Mouse (Mus musculus): ENCODE measurements around the gene Tpst2. TPM values are rescaled to one million over a fixed set of nuclear protein-coding genes. Genes with fewer than 3 reads are reported as not detected.

The Tpst2 gene
- polyA plus RNA-seq (2016; fragmentation: Nextera tagmentation; extraction: Ambion mirVana) = 34.0 and 35.9 TPM in 2 replicates

DNA sequence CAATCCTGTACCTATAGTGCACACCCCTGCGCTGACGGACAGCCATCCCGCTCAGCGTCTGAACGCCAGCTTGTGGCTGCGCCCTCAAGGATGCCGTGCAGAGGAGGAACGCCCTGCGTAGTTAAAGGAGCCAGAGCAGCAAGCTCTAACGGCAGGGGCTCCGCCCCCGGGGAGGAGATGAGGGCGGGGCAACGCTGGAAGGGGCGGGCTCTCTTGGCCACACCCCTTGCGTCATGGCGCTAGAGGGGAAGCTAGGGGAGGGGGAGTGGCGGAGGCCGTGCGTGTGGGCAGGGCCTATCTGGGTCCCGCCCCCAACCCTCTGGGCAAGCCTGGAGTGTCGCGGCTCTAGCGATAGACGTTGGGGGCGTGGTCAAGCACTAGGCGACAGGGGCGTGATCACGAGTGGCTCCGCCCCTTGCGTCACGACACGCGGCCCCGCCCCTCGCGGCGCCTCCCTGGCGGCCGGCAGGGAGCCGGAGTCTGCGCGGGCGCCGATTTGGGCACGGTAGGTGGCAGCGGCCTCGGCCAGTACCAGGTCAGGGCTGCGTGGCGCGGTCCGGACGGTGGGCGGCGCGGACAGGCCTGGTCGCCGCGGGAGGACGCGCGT, at the start of gene Tpst2:
Tpst2 (plus strand) TSS at position 425 of the 607 bp plus-strand sequence.
- DNase-seq (ENCODE audit: low spot score) = peak; percentile 100
- Histone ChIP-seq H3K4me3 (peak within 1 kb of the TSS; percentile 71), H3K9me3 (no peaks in the 10 kb centered on the region), H3K27ac (replicated peaks) (peak within 1 kb of the TSS; percentile 88), H3K36me3 (replicated peaks) (no peaks in the 10 kb centered on the region), H3K4me1 (peaks cover 68% of the 10 kb centered on the region), H3K27me3 (replicated peaks; ENCODE audit: low read depth, poor library complexity, severe bottlenecking) (peaks cover 18% of the 10 kb centered on the region)
- under 1% methylated on average over 62 of the region's 62 CpGs for WGBS

GRCm38 (mm10) chr5:112227354-112227753, 49.1 kb upstream of the Tpst2 start:
- peaks cover 85% of the 10 kb centered on the region for H3K27me3 ChIP-seq (replicated peaks; ENCODE audit: low read depth, poor library complexity, severe bottlenecking)
- peak overlapping the region; percentile 69 for H3K4me3 ChIP-seq
- H3K27ac ChIP-seq (replicated peaks) = peak overlapping the region; percentile 91
- H3K4me1 ChIP-seq = peaks cover 54% of the 10 kb centered on the region
- no peak for DNase-seq (ENCODE audit: low spot score)
- H3K36me3 ChIP-seq (replicated peaks) = peaks cover 23% of the 10 kb centered on the region
- no peaks in the 10 kb centered on the region for H3K9me3 ChIP-seq
- 1% methylated on average over 30 of the region's 30 CpGs for WGBS

- no peak for DNase-seq (ENCODE audit: low spot score)
- peaks cover 85% of the 10 kb centered on the region for H3K27me3 ChIP-seq (replicated peaks; ENCODE audit: low read depth, poor library complexity, severe bottlenecking)
- WGBS = 2% methylated on average over 13 of the region's 13 CpGs
Measured at GRCm38 (mm10) chr5:112227898-112228239, 48.6 kb upstream of the Tpst2 start.

DNA sequence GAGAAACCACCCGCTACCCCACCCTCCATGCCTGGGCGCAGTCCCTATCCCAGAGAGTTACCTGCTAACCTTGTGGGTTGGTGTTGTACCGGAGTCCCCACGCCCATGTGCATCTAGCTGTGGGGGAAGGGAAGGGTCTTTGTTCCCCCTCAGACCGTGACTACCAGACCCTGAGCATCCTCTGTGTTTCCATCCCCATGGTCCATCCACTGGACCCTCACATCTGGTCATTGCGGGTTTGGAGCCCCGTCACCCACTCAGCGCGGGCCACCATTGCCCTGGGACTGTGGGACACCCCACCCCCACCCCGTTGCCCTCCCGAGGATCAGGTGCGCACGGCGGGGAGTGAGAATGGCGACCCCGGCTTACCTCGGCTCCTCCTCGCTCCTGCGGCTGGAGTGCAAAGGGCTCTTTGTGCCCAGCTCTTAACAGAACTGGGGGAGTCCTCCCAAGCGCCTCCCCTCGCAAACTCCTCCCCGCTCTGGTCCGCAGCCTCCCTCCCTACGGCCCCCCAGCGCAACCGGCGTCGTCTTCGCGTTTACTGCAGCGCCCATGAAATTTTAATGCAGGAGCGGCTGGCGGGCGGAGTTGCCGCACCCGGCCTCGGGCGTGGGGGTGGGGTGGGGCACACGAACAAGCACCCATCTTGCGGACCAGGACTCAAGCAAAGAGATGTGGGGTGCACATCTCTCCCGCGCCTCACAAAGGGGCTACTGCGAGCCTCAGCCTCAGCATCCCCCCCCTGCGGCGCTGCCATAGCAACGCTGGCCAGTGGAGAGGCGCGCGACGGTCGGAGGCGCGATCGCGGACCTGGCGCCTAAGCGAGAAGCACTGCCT, 48.0 kb upstream of the Tpst2 start:
- DNase-seq (ENCODE audit: low spot score) = peak; percentile 76
- H3K27me3 ChIP-seq (replicated peaks; ENCODE audit: low read depth, poor library complexity, severe bottlenecking) = peaks cover 82% of the 10 kb centered on the region
- peak overlapping the region; percentile 69 for H3K4me3 ChIP-seq
- H3K36me3 ChIP-seq (replicated peaks) = peaks cover 12% of the 10 kb centered on the region
- H3K9me3 ChIP-seq = no peaks in the 10 kb centered on the region
- whole genome bisulfite sequencing = under 1% methylated on average over 57 of the region's 57 CpGs
- peaks cover 45% of the 10 kb centered on the region for H3K4me1 ChIP-seq
- peak overlapping the region; percentile 91 for H3K27ac ChIP-seq (replicated peaks)

More at GRCm38 (mm10) chr5:112227898-112228239, 48.6 kb upstream of the Tpst2 start:
- Histone ChIP-seq H3K36me3 (replicated peaks) (peaks cover 18% of the 10 kb centered on the region), H3K4me1 (peaks cover 50% of the 10 kb centered on the region), H3K9me3 (no peaks in the 10 kb centered on the region), H3K27ac (replicated peaks) (peak overlapping the region; percentile 91), H3K4me3 (peak overlapping the region; percentile 69)

DNA sequence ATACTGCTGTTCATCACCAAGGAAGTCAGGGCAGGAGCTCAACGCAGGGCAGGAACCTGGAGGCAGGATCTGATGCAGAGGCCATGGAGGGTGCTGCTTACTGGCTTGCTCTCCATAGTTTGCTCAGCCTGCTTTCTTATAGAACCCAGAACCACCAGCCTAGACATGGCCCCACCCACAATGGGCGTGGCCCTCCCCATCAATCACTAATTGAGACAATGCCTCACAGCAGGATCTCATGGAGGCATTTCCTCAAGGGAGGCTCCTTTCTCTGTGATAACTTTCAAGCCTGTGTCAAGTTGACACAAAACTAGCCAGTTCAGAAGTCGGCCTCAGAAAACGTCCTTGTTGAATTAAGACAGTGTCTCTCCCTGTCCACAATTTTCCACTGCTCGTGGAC, 40.7 kb upstream of the Tpst2 start:
- Histone ChIP-seq H3K36me3 (replicated peaks) (no peaks in the 10 kb centered on the region), H3K4me3 (no peak overlapping the region), H3K27ac (replicated peaks) (peak overlapping the region; percentile 86; the same call in 1 of the 2 replicates), H3K9me3 (no peaks in the 10 kb centered on the region), H3K27me3 (replicated peaks; ENCODE audit: low read depth, poor library complexity, severe bottlenecking) (peaks cover 64% of the 10 kb centered on the region), H3K4me1 (peaks cover 41% of the 10 kb centered on the region)
- no peak for DNase-seq (ENCODE audit: low spot score)
- 70% methylated on average over 5 of the region's 5 CpGs for WGBS

DNA sequence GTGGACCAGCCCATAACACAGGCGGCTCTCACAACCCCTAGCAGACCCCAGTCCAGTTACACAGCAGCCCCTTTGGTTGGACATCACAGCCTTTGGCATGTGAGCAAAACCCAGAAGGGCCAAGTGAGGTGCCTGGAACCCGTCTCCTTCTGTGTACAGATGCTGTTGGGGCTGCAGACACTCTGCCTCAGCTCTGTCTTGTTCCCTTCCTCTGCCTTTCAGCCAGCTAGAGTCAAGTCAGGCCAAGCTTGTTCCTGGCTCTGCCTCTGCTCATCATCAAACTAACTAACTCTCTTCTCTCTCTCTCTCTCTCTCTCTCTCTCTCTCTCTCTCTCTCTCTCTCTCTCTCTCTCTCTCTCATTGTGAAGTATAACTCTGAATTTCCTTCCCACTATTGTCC, 39.9 kb upstream of the Tpst2 start:
- peaks cover 43% of the 10 kb centered on the region for H3K4me1 ChIP-seq
- peak overlapping the region; percentile 86 for H3K27ac ChIP-seq (replicated peaks)
- no peak for DNase-seq (ENCODE audit: low spot score)
- H3K27me3 ChIP-seq (replicated peaks; ENCODE audit: low read depth, poor library complexity, severe bottlenecking) = peaks cover 56% of the 10 kb centered on the region
- 55% methylated on average over 2 of the region's 2 CpGs for WGBS
- peak overlapping the region; percentile 34 for H3K4me3 ChIP-seq
- H3K36me3 ChIP-seq (replicated peaks) = no peaks in the 10 kb centered on the region
- H3K9me3 ChIP-seq = no peaks in the 10 kb centered on the region

DNA sequence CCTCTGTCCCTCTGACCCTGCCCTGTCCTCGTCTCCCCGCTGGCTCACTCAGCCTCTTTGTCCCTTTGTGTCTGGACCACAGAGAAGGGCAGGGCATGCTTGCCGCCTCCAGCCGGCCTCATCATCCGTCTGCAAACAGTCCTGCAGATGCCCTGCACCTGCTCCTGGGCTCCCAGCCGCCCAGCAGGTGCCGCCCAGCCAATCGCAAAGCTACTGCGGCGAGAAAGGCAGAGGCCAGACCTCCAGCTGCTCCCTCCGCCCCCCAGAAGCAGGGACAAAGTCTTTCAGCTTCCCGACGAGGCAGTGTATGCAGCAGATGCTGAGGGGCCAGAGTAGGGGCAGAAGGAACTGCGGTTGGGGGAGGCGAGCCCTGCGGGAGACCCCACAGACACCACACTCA, 39.1 kb upstream of the Tpst2 start:
- H3K27ac ChIP-seq (replicated peaks) = peak overlapping the region; percentile 86
- peak overlapping the region; percentile 34 for H3K4me3 ChIP-seq
- peak; percentile 78 for DNase-seq (ENCODE audit: low spot score)
- WGBS = 2% methylated on average over 16 of the region's 16 CpGs
- H3K27me3 ChIP-seq (replicated peaks; ENCODE audit: low read depth, poor library complexity, severe bottlenecking) = peaks cover 51% of the 10 kb centered on the region
- peaks cover 46% of the 10 kb centered on the region for H3K4me1 ChIP-seq
- no peaks in the 10 kb centered on the region for H3K9me3 ChIP-seq
- no peaks in the 10 kb centered on the region for H3K36me3 ChIP-seq (replicated peaks)

DNA sequence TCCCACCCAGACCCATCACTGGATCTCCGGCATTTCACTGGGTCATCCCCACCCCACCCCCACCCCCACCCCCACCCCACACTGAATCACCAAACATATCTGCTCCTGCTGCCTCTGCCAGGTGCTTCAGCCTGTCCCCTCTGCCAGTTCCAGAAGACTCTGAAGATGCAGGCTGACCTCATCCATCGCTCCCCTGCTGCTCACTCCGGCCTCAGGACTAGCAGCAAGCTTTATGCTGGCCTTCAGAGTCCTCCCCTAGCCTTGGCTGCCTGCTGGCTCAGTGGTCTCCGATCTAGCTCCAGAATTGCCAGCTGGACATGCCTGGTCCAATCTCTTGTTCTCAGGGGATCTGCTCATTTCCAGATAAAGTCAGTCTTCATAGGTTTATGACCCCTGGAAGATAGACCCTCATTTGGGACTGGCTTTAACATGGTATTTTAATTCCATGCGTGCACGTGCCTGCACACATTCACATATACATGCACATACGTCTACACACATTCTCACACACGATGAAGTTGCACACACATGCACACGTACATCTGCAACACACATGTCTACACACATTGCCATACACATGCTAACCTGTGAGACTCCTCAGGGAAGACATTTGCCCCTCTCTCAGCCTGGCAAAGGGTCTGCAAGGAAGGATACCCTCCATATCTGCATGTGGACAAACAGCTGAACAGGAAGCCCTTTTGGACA, 38.5 kb upstream of the Tpst2 start:
- Histone ChIP-seq H3K4me1 (peaks cover 50% of the 10 kb centered on the region), H3K27ac (replicated peaks) (peak overlapping the region; percentile 86), H3K4me3 (peak overlapping the region; percentile 34), H3K27me3 (replicated peaks; ENCODE audit: low read depth, poor library complexity, severe bottlenecking) (peaks cover 51% of the 10 kb centered on the region), H3K36me3 (replicated peaks) (no peaks in the 10 kb centered on the region), H3K9me3 (no peaks in the 10 kb centered on the region)
- WGBS = 44% methylated on average over 9 of the region's 9 CpGs
- DNase-seq (ENCODE audit: low spot score) = no peak

GRCm38 (mm10) chr5:112238781-112239482, 37.6 kb upstream of the Tpst2 start:
- peak overlapping the region; percentile 86 for H3K27ac ChIP-seq (replicated peaks)
- DNase-seq (ENCODE audit: low spot score) = peak; percentile 31
- peaks cover 54% of the 10 kb centered on the region for H3K4me1 ChIP-seq
- H3K36me3 ChIP-seq (replicated peaks) = no peaks in the 10 kb centered on the region
- H3K27me3 ChIP-seq (replicated peaks; ENCODE audit: low read depth, poor library complexity, severe bottlenecking) = peaks cover 51% of the 10 kb centered on the region
- 77% methylated on average over 3 of the region's 3 CpGs for WGBS
- no peaks in the 10 kb centered on the region for H3K9me3 ChIP-seq
- no peak overlapping the region for H3K4me3 ChIP-seq

- no peak overlapping the region for H3K4me3 ChIP-seq
- H3K27ac ChIP-seq (replicated peaks) = 0 out of 2 replicates have a peak overlapping the region, but pooled peaks have one; percentile 14
- WGBS = 3% methylated on average over 10 of the region's 10 CpGs
- H3K36me3 ChIP-seq (replicated peaks) = no peaks in the 10 kb centered on the region
- peak; percentile 87 for DNase-seq (ENCODE audit: low spot score)
- no peaks in the 10 kb centered on the region for H3K9me3 ChIP-seq
- peaks cover 65% of the 10 kb centered on the region for H3K4me1 ChIP-seq
- H3K27me3 ChIP-seq (replicated peaks; ENCODE audit: low read depth, poor library complexity, severe bottlenecking) = peaks cover 45% of the 10 kb centered on the region
Measured at GRCm38 (mm10) chr5:112240761-112241160, 35.7 kb upstream of the Tpst2 start.

GRCm38 (mm10) chr5:112241849-112242248, 34.6 kb upstream of the Tpst2 start:
- H3K27me3 ChIP-seq (replicated peaks; ENCODE audit: low read depth, poor library complexity, severe bottlenecking) = peaks cover 39% of the 10 kb centered on the region
- H3K9me3 ChIP-seq = no peaks in the 10 kb centered on the region
- no peak overlapping the region for H3K27ac ChIP-seq (replicated peaks)
- WGBS = 87% methylated on average over 2 of the region's 2 CpGs
- H3K4me1 ChIP-seq = peaks cover 60% of the 10 kb centered on the region
- DNase-seq (ENCODE audit: low spot score) = no peak
- no peak overlapping the region for H3K4me3 ChIP-seq
- H3K36me3 ChIP-seq (replicated peaks) = no peaks in the 10 kb centered on the region

- Histone ChIP-seq H3K27ac (replicated peaks) (no peak overlapping the region), H3K9me3 (no peaks in the 10 kb centered on the region), H3K36me3 (replicated peaks) (no peaks in the 10 kb centered on the region), H3K4me1 (peaks cover 55% of the 10 kb centered on the region), H3K4me3 (no peak overlapping the region), H3K27me3 (replicated peaks; ENCODE audit: low read depth, poor library complexity, severe bottlenecking) (peaks cover 36% of the 10 kb centered on the region)
- DNase-seq (ENCODE audit: low spot score) = no peak
- WGBS = 73% methylated on average over 5 of the region's 5 CpGs
Measured at GRCm38 (mm10) chr5:112242361-112242778, 34.1 kb upstream of the Tpst2 start.

Measured in embryonic facial prominence, embryonic 10.5 days (tissue).